Mouse (Mus musculus) liver, adult 2 months (tissue): ENCODE measurements around the gene Olfr1160.

Experiments
- CTCF ChIP-seq: fragments of 200-500 bp; IDR thresholded peaks from 2 replicates; pipeline ENCODE4 v1.5.1; 2011; ENCODE audit warnings: low read depth, low read length, control low read depth
- POLR2A ChIP-seq: fragments of 200-500 bp; IDR thresholded peaks from 2 replicates; pipeline ENCODE4 v1.6.1; 2011; ENCODE audit warnings: low read length, control low read depth; ENCODE audit not compliant: insufficient read depth; ENCODE audit errors: extremely low read depth

- TF ChIP-seq POLR2A (no peak), CTCF (no peak)
Measured at GRCm38 (mm10) chr2:88007515-88008318, at the start of gene Olfr1160.
